Mouse (Mus musculus) liver, postnatal 0 days (tissue): Measurements from ENCODE around the gene Myl6b. TPM values are rescaled to one million over a fixed set of nuclear protein-coding genes. Genes with fewer than 3 reads are reported as not detected.

ENCODE experiments used
- ATAC-seq: fragments of 200-750 bp; cut with Nextera tagmentation; 2 replicates; pipeline ENCODE4 v1.8.0; 2017; ENCODE audit warnings: mild to moderate bottlenecking, moderate library complexity
- DNase-seq: peaks from one replicate; pipeline ENCODE4 v3.0.0-alpha.2; 2016
- H3K27ac ChIP-seq: fragments of 300-500 bp; sonication (generic); 2 replicates; pipeline ENCODE4 v1.5.1; 2014; ENCODE audit warnings: antibody characterized with exemption, moderate library complexity, mild to moderate bottlenecking, low read depth
- H3K27me3 ChIP-seq: fragments of 300-500 bp; sonication (generic); 2 replicates; pipeline ENCODE4 v1.6.1; 2014; ENCODE audit warnings: low read length, control low read depth, mixed read lengths; ENCODE audit not compliant: insufficient read depth
- H3K36me3 ChIP-seq: fragments of 300-500 bp; sonication (generic); replicated peaks from 2 replicates; pipeline ENCODE4 v1.6.1; 2014; ENCODE audit warnings: mild to moderate bottlenecking, control low read depth, low read length, moderate library complexity, mixed read lengths; ENCODE audit not compliant: insufficient read depth
- H3K4me1 ChIP-seq: fragments of 300-500 bp; sonication (generic); 2 replicates; pipeline ENCODE4 v1.6.1; 2014; ENCODE audit warnings: antibody characterized with exemption, mild to moderate bottlenecking, control low read depth; ENCODE audit not compliant: insufficient read depth
- H3K4me2 ChIP-seq: fragments of 300-500 bp; sonication (generic); 2 replicates; pipeline ENCODE4 v1.6.1; 2014; ENCODE audit warnings: low read depth, mild to moderate bottlenecking, low read length, moderate library complexity, mixed read lengths
- H3K4me3 ChIP-seq: fragments of 300-500 bp; sonication (generic); 2 replicates; pipeline ENCODE4 v1.5.1; 2014; ENCODE audit warnings: low read depth, low read length
- H3K9ac ChIP-seq: fragments of 300-500 bp; sonication (generic); replicated peaks from 2 replicates; pipeline ENCODE4 v1.6.1; 2014; ENCODE audit warnings: mild to moderate bottlenecking, moderate library complexity
- H3K9me3 ChIP-seq: fragments of 300-500 bp; sonication (generic); 2 replicates; pipeline ENCODE4 v1.6.1; 2016; ENCODE audit warnings: mild to moderate bottlenecking, control low read depth, low read length, mixed read lengths
- CTCF ChIP-seq: sonication (generic); IDR thresholded peaks from 2 replicates; pipeline ENCODE4 v1.5.1; 2016; ENCODE audit warnings: antibody characterized with exemption, low read depth
- EP300 ChIP-seq: IDR thresholded peaks from 2 replicates; pipeline ENCODE4 v1.6.1; 2016; ENCODE audit warnings: antibody characterized with exemption, low read depth, mild to moderate bottlenecking
- WGBS: fragments of 180-500 bp; shearing (Covaris S2); extraction: QIAGEN DNeasy Blood & Tissue Kit; methylation state at CpG from one replicate; pipeline ENCODE4 v1.1.7; 2014; ENCODE audit not compliant: insufficient replicate concordance; 5-methylcytosine and 5-hydroxymethylcytosine counted together
- polyA plus RNA-seq: library from polyadenylated mRNA; unstranded; fragments of >200 nt; fragmentation: Nextera tagmentation; extraction: Ambion mirVana; gene quantifications from 2 replicates; pipeline ENCODE4 v1.2.1, GENCODE M21; 2015

Myl6b gene
- polyA plus RNA-seq, 1 experiment from 2014 or later, result 1.5 TPM

- H3K4me2 ChIP-seq, result peak overlapping the region; percentile 50; the same call in 1 of the 2 replicates
- H3K4me3 ChIP-seq, result no peak overlapping the region
- TF ChIP-seq EP300, result no peak
- TF ChIP-seq CTCF, result no peak
- no peak overlapping the region; the same call in 1 of the 2 replicates for H3K9ac ChIP-seq
- H3K36me3 ChIP-seq, result no peaks in the 10 kb centered on the region
- ATAC-seq (no peak), DNase-seq (no peak)
- H3K27me3 ChIP-seq, result no peaks in the 10 kb centered on the region
- 41% methylated on average over 3 of the region's 3 CpGs for WGBS
- peaks cover 31% of the 10 kb centered on the region for H3K4me1 ChIP-seq
- peak overlapping the region; percentile 90 for H3K27ac ChIP-seq
- H3K9me3 ChIP-seq, result no peaks in the 10 kb centered on the region
Observed at GRCm38 (mm10) chr10:128504012-128504411, 5.5 kb upstream of the Myl6b start.

- Histone ChIP-seq H3K27ac (no peak overlapping the region), H3K4me2 (no peak overlapping the region), H3K9me3 (no peaks in the 10 kb centered on the region), H3K4me1 (peaks cover 31% of the 10 kb centered on the region), H3K4me3 (no peak overlapping the region), H3K27me3 (no peaks in the 10 kb centered on the region), H3K9ac (no peak overlapping the region), H3K36me3 (no peaks in the 10 kb centered on the region)
- no peak for ATAC-seq
- no peak for TF ChIP-seq CTCF
- no peak for TF ChIP-seq EP300
- no peak for DNase-seq
- 75% methylated on average over 8 of the region's 8 CpGs for WGBS
Observed at GRCm38 (mm10) chr10:128503532-128503931, 5.0 kb upstream of the Myl6b start.

GRCm38 (mm10) chr10:128502341-128502740 lies 3.9 kb upstream of the Myl6b start:
- H3K27ac ChIP-seq, result peak overlapping the region; percentile 69
- DNase-seq, result no peak
- 59% methylated on average over 5 of the region's 5 CpGs for WGBS
- H3K9ac ChIP-seq, result no peak overlapping the region
- no peaks in the 10 kb centered on the region for H3K36me3 ChIP-seq
- H3K4me1 ChIP-seq, result peaks cover 37% of the 10 kb centered on the region
- H3K27me3 ChIP-seq, result no peaks in the 10 kb centered on the region
- no peak overlapping the region for H3K4me2 ChIP-seq
- ATAC-seq, result no peak
- H3K4me3 ChIP-seq, result no peak overlapping the region
- TF ChIP-seq EP300 (no peak), CTCF (no peak)
- H3K9me3 ChIP-seq, result no peaks in the 10 kb centered on the region

- H3K4me3 ChIP-seq, result peak overlapping the region; percentile 51
- H3K27ac ChIP-seq, result peak overlapping the region; percentile 75
- peak; percentile 57 for DNase-seq
- ATAC-seq, result peak; percentile 30
- peaks cover 36% of the 10 kb centered on the region for H3K4me1 ChIP-seq
- TF ChIP-seq EP300, result no peak; the same call in 1 of the 2 replicates
- no peak for TF ChIP-seq CTCF
- no peaks in the 10 kb centered on the region for H3K36me3 ChIP-seq
- WGBS, result under 1% methylated on average over 21 of the region's 21 CpGs
- peak overlapping the region; percentile 57 for H3K9ac ChIP-seq
- peak overlapping the region; percentile 80 for H3K4me2 ChIP-seq
- no peaks in the 10 kb centered on the region for H3K27me3 ChIP-seq
- no peaks in the 10 kb centered on the region for H3K9me3 ChIP-seq
Observed at GRCm38 (mm10) chr10:128499116-128499671, 709 bp upstream of the Myl6b start.

- 66% methylated on average over 6 of the region's 6 CpGs for WGBS
- Histone ChIP-seq H3K27ac (no peak overlapping the region), H3K9ac (no peak overlapping the region), H3K4me3 (no peak overlapping the region), H3K4me2 (no peak overlapping the region), H3K27me3 (no peaks in the 10 kb centered on the region), H3K36me3 (no peaks in the 10 kb centered on the region), H3K4me1 (peaks cover 30% of the 10 kb centered on the region), H3K9me3 (no peaks in the 10 kb centered on the region)
- DNase-seq (no peak), ATAC-seq (no peak)
- no peak for TF ChIP-seq CTCF
- no peak for TF ChIP-seq EP300
Observed at GRCm38 (mm10) chr10:128497134-128497737, 1.2 kb downstream of the Myl6b start.

GRCm38 (mm10) chr10:128496509-128497077 lies 1.9 kb downstream of the Myl6b start:
- WGBS, result 64% methylated on average over 6 of the region's 6 CpGs
- Histone ChIP-seq H3K4me1 (peaks cover 30% of the 10 kb centered on the region), H3K4me3 (no peak overlapping the region), H3K9me3 (no peaks in the 10 kb centered on the region), H3K27ac (no peak overlapping the region), H3K36me3 (peaks cover 4% of the 10 kb centered on the region), H3K9ac (no peak overlapping the region), H3K4me2 (no peak overlapping the region), H3K27me3 (no peaks in the 10 kb centered on the region)
- ATAC-seq, result no peak
- TF ChIP-seq CTCF (no peak), EP300 (no peak)
- no peak for DNase-seq
